Mouse (Mus musculus): ENCODE measurements at regions not wholly inside any gene's neighbourhood (a gene's known extent, or its start where the extent isn't known, plus 50 kb on each side); places are given as distances from the start of the nearest gene placed in this dataset.

- DNase-seq (ENCODE audit: low read depth) = no peak
These were observed 194.7 kb upstream of the Map3k1 start for GRCm38 (mm10) chr13:112003445-112003844.

GRCm38 (mm10) chr13:112004126-112004525 lies 195.3 kb upstream of the Map3k1 start:
- no peak for DNase-seq (ENCODE audit: low read depth)

DNA sequence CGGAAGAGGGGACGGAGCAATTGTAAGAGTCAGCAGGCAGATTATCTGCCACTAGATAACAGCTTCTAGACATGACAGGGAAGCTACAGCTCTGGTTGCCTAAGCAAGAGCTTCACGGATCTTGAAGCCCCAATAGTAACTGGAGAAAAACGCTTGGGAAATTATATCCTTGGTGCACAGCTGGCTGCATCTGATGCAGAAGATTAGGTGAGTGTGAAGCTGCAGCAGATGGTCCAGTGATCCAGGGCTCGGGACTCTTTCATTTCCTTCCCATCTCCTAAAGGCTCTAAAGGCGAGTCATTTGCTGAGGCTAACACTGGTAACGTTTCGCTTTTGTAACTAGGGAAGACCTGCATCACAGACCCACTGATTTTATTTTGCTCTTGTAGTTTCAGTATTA lies 196.6 kb upstream of the Map3k1 start:
- DNase-seq (ENCODE audit: low read depth) = no peak

GRCm38 (mm10) chr13:112008806-112009205 lies 200.0 kb upstream of the Map3k1 start:
- DNase-seq (ENCODE audit: low read depth) = no peak

- no peak for DNase-seq (ENCODE audit: low read depth)
These were observed 200.5 kb upstream of the Map3k1 start for GRCm38 (mm10) chr13:112009288-112009687.

DNA sequence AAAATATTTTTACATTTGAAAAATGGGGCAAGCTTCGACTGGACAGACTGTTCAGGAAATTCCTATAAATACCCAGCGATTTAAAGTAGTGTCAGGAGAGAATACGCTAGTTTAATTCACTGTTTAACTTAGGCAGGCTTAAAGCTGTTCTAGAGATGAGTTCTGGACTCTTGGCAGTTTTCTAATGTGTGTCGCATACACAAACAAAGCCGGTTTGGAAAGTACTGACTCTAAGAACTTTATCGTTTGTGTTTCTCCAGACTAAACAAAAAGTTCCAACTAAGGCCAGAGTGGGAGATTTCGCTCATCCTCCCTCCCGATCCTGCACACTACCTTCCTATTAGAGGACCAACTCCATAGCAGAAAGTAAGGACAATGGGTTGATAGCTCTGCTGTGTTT lies 201.7 kb upstream of the Map3k1 start:
- no peak for DNase-seq (ENCODE audit: low read depth)

GRCm38 (mm10) chr13:112012640-112013039 lies 203.8 kb upstream of the Map3k1 start:
- DNase-seq (ENCODE audit: low read depth) = no peak

GRCm38 (mm10) chr13:112015083-112015482 lies 206.3 kb upstream of the Map3k1 start:
- no peak for DNase-seq (ENCODE audit: low read depth)

DNA sequence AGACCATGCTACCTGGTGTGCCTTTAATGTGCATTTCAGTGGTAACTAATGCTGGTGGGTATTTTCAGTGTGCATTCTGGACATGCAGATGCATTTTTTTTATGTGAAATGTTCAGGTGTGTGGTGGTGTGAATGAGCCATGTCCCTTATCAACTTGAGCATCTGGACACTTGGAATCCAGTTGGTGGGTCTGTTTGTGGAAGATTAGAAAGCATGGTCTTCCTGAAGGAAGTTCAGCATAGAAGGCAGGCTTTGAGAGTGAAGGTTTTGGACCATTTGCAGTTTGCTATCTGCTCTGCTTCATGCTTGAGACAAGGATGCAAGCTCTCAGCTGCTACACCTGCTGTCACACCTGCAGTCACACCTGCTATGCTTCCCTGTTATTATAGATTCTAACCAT lies 207.5 kb upstream of the Map3k1 start:
- peak; percentile 22 for DNase-seq (ENCODE audit: low read depth)

- DNase-seq (ENCODE audit: low read depth) = no peak
These were observed 209.9 kb upstream of the Map3k1 start for GRCm38 (mm10) chr13:112018497-112019281.

- no peak for DNase-seq (ENCODE audit: low read depth)
These were observed 210.8 kb upstream of the Map3k1 start for GRCm38 (mm10) chr13:112019575-112019974.

GRCm38 (mm10) chr13:112023171-112023570 lies 214.4 kb upstream of the Map3k1 start:
- DNase-seq (ENCODE audit: low read depth) = no peak

DNA sequence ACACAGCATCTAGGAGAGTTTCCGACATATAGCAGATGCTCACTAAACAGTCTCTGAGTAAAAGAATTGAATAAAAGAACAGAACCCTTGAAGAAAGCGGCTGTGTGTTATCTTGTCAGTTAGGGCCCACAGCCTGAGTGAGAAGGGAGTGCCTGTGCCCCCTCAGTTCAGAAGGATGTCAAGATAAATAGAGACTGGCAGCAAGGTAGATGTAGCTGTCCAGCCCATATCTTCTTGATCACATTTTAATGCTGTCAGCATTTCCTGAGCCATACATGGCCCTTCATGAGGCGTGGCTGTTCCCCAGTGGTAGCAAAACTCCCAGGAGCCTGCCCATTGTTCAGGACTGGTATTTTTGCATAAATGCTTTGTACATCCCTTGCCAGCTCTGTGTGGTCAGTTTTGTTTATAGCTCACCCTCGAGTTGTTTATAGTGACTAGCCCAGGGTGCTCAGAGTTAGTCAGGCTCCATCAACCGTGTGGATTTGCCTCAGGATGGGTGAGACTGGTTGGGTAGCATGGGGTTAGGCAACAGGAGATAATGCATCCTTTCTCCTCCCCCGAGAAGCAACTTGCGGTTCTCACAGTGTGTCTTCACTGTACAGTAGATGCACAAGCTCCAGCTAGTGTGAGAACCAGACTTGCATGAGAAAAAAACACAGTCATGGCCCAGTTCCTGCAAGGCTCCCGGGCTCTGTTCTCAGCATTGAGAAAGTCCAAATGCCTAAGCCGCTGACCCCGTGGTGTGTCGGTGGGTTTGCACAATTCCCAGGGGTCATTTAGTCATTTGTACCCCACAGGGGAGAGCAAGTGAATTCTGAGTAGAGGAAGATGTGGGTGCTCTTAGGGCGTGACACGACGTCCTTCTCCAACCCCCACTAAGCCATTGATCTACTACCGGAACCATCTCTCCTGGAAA lies 216.1 kb upstream of the Map3k1 start:
- peak; percentile 43 for DNase-seq (ENCODE audit: low read depth)

- no peak for DNase-seq (ENCODE audit: low read depth)
These were observed 216.8 kb upstream of the Map3k1 start for GRCm38 (mm10) chr13:112025586-112025950.

DNA sequence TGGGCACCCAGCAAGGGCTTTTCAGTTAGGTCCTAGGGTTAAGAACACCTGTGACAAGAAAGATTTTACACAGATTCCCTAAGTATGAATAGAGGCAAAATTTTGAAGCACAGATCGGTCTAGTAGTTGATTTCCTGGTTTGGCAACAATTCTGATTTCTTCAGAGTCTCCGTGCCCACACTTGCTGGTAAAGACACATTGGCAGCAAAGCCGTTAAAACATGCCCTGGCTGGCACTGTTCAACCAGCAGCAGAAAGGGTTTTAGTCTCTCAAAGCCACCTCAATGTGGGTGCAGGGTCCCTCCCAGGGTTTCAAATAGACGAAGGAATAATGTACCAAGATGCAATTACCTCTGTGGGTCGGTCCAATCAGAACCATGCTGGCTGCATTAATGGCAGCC lies 218.9 kb upstream of the Map3k1 start:
- no peak for DNase-seq (ENCODE audit: low read depth)

DNA sequence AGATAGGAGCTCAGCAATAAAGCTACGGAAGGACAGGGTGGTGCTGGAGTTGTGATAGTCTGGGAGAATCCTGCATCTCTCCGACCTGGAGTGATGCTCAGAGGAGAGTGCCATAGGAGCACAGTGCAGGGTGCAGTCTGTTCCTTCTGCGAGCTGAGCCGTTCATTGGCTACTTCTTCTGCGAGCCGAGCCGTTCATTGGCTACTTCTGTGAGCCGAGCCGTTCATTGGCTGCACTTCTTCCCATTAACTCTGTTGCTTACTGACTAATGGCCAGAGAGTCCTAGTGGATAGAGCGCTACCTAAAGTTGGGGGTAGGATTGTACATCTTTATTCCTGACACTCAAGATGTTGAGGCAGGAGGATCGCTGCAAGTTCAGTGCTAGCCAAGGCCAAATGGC lies 222.3 kb upstream of the Map3k1 start:
- DNase-seq (ENCODE audit: low read depth) = no peak

DNA sequence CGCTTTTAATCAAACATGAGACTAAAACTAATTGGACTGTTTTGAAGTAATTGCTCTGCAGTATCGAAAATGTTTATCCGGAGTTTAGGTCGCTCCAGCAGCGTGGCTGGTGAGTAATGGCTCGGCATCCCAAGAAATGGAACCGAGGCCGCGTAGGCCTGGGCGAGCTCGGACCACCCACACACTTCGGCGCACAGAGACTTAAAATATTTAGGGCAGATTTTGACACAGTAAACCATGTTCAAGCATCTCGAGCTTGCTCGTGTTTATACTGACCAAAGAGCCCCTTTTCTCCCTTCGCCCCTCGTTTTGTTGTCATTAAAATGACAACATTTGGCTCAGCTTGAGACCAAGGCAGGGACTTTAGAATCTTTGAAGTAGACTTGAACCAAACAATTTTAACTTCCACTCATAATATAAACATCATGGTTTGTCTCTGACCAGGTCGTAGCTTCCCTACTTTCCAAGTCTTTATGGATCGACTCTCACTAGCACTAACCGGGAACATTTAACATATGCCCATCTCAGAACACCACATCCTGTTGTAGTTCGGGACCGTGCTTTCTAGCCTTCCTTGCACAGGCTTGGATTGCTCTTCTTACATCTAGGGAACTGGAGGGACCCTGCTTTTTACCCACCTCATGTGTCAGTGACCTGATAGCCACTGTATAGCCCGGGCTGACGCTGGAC lies 223.0 kb upstream of the Map3k1 start:
- no peak for DNase-seq (ENCODE audit: low read depth)

DNA sequence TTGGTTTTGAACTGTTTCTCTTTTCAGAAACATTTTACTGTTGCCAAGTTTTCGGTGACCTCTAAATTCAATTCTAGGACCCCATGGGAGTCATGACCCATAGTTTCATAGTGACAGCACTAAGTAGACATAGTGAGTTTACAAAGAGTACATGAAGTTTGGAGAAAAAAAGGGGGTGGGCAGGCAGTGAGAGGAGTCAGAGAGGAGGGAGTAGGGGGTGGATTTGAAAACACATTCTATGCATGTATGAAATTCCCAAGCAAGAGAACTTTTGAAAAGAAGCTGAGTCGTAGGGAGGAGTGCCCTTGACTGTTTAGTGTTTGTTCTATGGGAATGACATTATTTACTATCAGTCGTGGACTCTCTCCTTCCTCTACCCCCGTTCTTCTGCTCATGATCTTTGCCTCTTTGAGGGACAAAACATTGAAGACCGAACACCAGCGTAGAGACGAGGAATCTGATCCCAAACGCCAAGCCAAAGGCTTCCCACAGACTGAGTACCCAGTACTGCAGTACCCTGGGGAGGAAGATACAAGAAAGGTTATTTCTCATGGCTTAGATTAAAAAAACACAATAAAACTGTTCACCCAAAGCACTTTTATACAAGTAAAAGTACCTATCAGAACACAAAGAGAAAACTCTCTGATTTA lies 229.1 kb upstream of the Map3k1 start:
- no peak for DNase-seq (ENCODE audit: low read depth)

- no peak for DNase-seq (ENCODE audit: low read depth)
These were observed 229.9 kb upstream of the Map3k1 start for GRCm38 (mm10) chr13:112038556-112039304.

GRCm38 (mm10) chr13:112039422-112040145 lies 230.8 kb upstream of the Map3k1 start:
- DNase-seq (ENCODE audit: low read depth) = no peak
